Mouse (Mus musculus): Measurements from ENCODE around the gene Olfr503. TPM values are rescaled to one million over a fixed set of nuclear protein-coding genes. Genes with fewer than 3 reads are reported as not detected.
"Not testable (repeated sequence)": the region's sequence is repeated elsewhere in the genome, so short reads cannot be mapped to it uniquely, and the experiment has no call there.

Gene Olfr503
- polyA plus RNA-seq (2012; rRNA removed) (not detected in 2 replicates), polyA plus RNA-seq (2014; fragmentation: Nextera tagmentation; extraction: Ambion mirVana) (not detected in 2 replicates)

- not testable (repeated sequence) for H3K36me3 ChIP-seq (ENCODE audit: control insufficient read depth, insufficient read depth, low read length); ATAC-seq (ENCODE audit: low FRiP score, low read depth); H3K27me3 ChIP-seq (ENCODE audit: control insufficient read depth, insufficient read depth, low read length); H3K9me3 ChIP-seq (ENCODE audit: control insufficient read depth, low read length); H3K27ac ChIP-seq (replicated peaks; ENCODE audit: low read depth, low read length); H3K9ac ChIP-seq (ENCODE audit: low read depth, low read length, severe bottlenecking); H3K4me2 ChIP-seq (replicated peaks; ENCODE audit: low read depth, low read length, severe bottlenecking); H3K4me1 ChIP-seq (ENCODE audit: control insufficient read depth, insufficient read depth, low read length); DNase-seq (ENCODE audit: low spot score); H3K4me3 ChIP-seq (replicated peaks; ENCODE audit: low read length)
- 54% methylated on average over 1 of the region's 1 CpGs for WGBS
These were observed at the start of gene Olfr503 for GRCm38 (mm10) chr7:108544227-108544626. TSS of gene Olfr503 (plus strand) at chr7:108544527.

- WGBS: 79% methylated on average over 1 of the region's 1 CpGs
- TF ChIP-seq POLR2A (IDR thresholded peaks at IDR 0.05; ENCODE audit: borderline replicate concordance, extremely low read depth, insufficient read depth, insufficient read length): no peak
- no peaks in the 10 kb centered on the region for H3K27me3 ChIP-seq (ENCODE audit: control insufficient read depth, insufficient read depth, low read length)
These were observed 19.4 kb upstream of the Olfr503 start, which contains the start of gene Olfr502 for GRCm38 (mm10) chr7:108524965-108525364. TSS of gene Olfr502 (minus strand) at chr7:108525065.

GRCm38 (mm10) chr7:108542416-108542815 lies 1.9 kb upstream of the Olfr503 start:
- no peak overlapping the region for H3K4me2 ChIP-seq (replicated peaks; ENCODE audit: low read depth, low read length, severe bottlenecking)
- TF ChIP-seq POLR2A (IDR thresholded peaks at IDR 0.05; ENCODE audit: borderline replicate concordance, extremely low read depth, insufficient read depth, insufficient read length): no peak
- ATAC-seq (ENCODE audit: low FRiP score, low read depth) (no peak), DNase-seq (ENCODE audit: low spot score) (no peak)
- H3K36me3 ChIP-seq (ENCODE audit: control insufficient read depth, insufficient read depth, low read length): no peaks in the 10 kb centered on the region
- no peaks in the 10 kb centered on the region for H3K9me3 ChIP-seq (ENCODE audit: control insufficient read depth, low read length)
- no peak overlapping the region for H3K27ac ChIP-seq (replicated peaks; ENCODE audit: low read depth, low read length)
- no peaks in the 10 kb centered on the region for H3K4me1 ChIP-seq (ENCODE audit: control insufficient read depth, insufficient read depth, low read length)
- H3K9ac ChIP-seq (ENCODE audit: low read depth, low read length, severe bottlenecking): no peak overlapping the region
- WGBS: 88% methylated on average over 13 of the region's 13 CpGs
- H3K27me3 ChIP-seq (ENCODE audit: control insufficient read depth, insufficient read depth, low read length): no peaks in the 10 kb centered on the region
- H3K4me3 ChIP-seq (replicated peaks; ENCODE audit: low read length): no peak overlapping the region

More at GRCm38 (mm10) chr7:108524965-108525364, 19.4 kb upstream of the Olfr503 start, which contains the start of gene Olfr502:
- no peak for DNase-seq (ENCODE audit: low spot score)
- H3K4me2 ChIP-seq (replicated peaks; ENCODE audit: low read depth, low read length, severe bottlenecking): no peak within 1 kb of the TSS
- no peaks in the 10 kb centered on the region for H3K36me3 ChIP-seq (ENCODE audit: control insufficient read depth, insufficient read depth, low read length)
- no peaks in the 10 kb centered on the region for H3K4me1 ChIP-seq (ENCODE audit: control insufficient read depth, insufficient read depth, low read length)
- no peak within 1 kb of the TSS for H3K27ac ChIP-seq (replicated peaks; ENCODE audit: low read depth, low read length)
- ATAC-seq (ENCODE audit: low FRiP score, low read depth): no peak
- no peaks in the 10 kb centered on the region for H3K9me3 ChIP-seq (ENCODE audit: control insufficient read depth, low read length)
- H3K9ac ChIP-seq (ENCODE audit: low read depth, low read length, severe bottlenecking): no peak within 1 kb of the TSS
- H3K4me3 ChIP-seq (replicated peaks; ENCODE audit: low read length): no peak within 1 kb of the TSS

- H3K4me1 ChIP-seq (ENCODE audit: control insufficient read depth, insufficient read depth, low read length): no peaks in the 10 kb centered on the region
- H3K4me3 ChIP-seq (replicated peaks; ENCODE audit: low read length): no peak within 1 kb of the TSS
- no peaks in the 10 kb centered on the region for H3K36me3 ChIP-seq (ENCODE audit: control insufficient read depth, insufficient read depth, low read length)
- H3K9ac ChIP-seq (ENCODE audit: low read depth, low read length, severe bottlenecking): no peak within 1 kb of the TSS
- no peak for TF ChIP-seq POLR2A (IDR thresholded peaks at IDR 0.05; ENCODE audit: borderline replicate concordance, extremely low read depth, insufficient read depth, insufficient read length)
- no peaks in the 10 kb centered on the region for H3K27me3 ChIP-seq (ENCODE audit: control insufficient read depth, insufficient read depth, low read length)
- 82% methylated on average over 1 of the region's 1 CpGs for WGBS
- ATAC-seq (ENCODE audit: low FRiP score, low read depth) (no peak), DNase-seq (ENCODE audit: low spot score) (no peak)
- no peak within 1 kb of the TSS for H3K4me2 ChIP-seq (replicated peaks; ENCODE audit: low read depth, low read length, severe bottlenecking)
- H3K27ac ChIP-seq (replicated peaks; ENCODE audit: low read depth, low read length): no peak within 1 kb of the TSS
- no peaks in the 10 kb centered on the region for H3K9me3 ChIP-seq (ENCODE audit: control insufficient read depth, low read length)
These were observed 21.4 kb downstream of the Olfr503 start, which contains the start of gene Olfr504 for GRCm38 (mm10) chr7:108565693-108566092. TSS of gene Olfr504 (minus strand) at chr7:108565793.

GRCm38 (mm10) chr7:108589797-108590196 lies 45.5 kb downstream of the Olfr503 start:
- no peaks in the 10 kb centered on the region for H3K9me3 ChIP-seq (ENCODE audit: control insufficient read depth, low read length)
- H3K36me3 ChIP-seq (ENCODE audit: control insufficient read depth, insufficient read depth, low read length): no peaks in the 10 kb centered on the region
- ATAC-seq (ENCODE audit: low FRiP score, low read depth): no peak
- no peak overlapping the region for H3K27ac ChIP-seq (replicated peaks; ENCODE audit: low read depth, low read length)
- H3K4me2 ChIP-seq (replicated peaks; ENCODE audit: low read depth, low read length, severe bottlenecking): no peak overlapping the region
- TF ChIP-seq POLR2A (IDR thresholded peaks at IDR 0.05; ENCODE audit: borderline replicate concordance, extremely low read depth, insufficient read depth, insufficient read length): no peak
- no peaks in the 10 kb centered on the region for H3K4me1 ChIP-seq (ENCODE audit: control insufficient read depth, insufficient read depth, low read length)
- no peaks in the 10 kb centered on the region for H3K27me3 ChIP-seq (ENCODE audit: control insufficient read depth, insufficient read depth, low read length)
- H3K4me3 ChIP-seq (replicated peaks; ENCODE audit: low read length): no peak overlapping the region
- WGBS: 78% methylated on average over 1 of the region's 1 CpGs
- no peak for DNase-seq (ENCODE audit: low spot score)
- H3K9ac ChIP-seq (ENCODE audit: low read depth, low read length, severe bottlenecking): no peak overlapping the region

Other genes with a start within 250 kb of the Olfr503 start
- gene Olfr491, start 231.1 kb upstream of the Olfr503 start, polyA plus RNA-seq (2012; rRNA removed): not detected in 2 replicates
- not detected in 2 replicates for gene Olfr491, start 231.1 kb upstream of the Olfr503 start, polyA plus RNA-seq (2014; fragmentation: Nextera tagmentation; extraction: Ambion mirVana)
- 0.37 and 0.48 TPM in 2 replicates for gene Olfr492, start 220.9 kb upstream of the Olfr503 start, polyA plus RNA-seq (2012; rRNA removed)
- gene Olfr492, start 220.9 kb upstream of the Olfr503 start, polyA plus RNA-seq (2014; fragmentation: Nextera tagmentation; extraction: Ambion mirVana): 0.47 and 0.65 TPM in 2 replicates
- gene Olfr493, start 197.5 kb upstream of the Olfr503 start, polyA plus RNA-seq (2012; rRNA removed): not detected in 2 replicates
- gene Olfr493, start 197.5 kb upstream of the Olfr503 start, polyA plus RNA-seq (2014; fragmentation: Nextera tagmentation; extraction: Ambion mirVana): not detected in 2 replicates
- not detected in 2 replicates for gene Olfr494, start 179.2 kb upstream of the Olfr503 start, polyA plus RNA-seq (2012; rRNA removed)
- not detected in 2 replicates for gene Olfr494, start 179.2 kb upstream of the Olfr503 start, polyA plus RNA-seq (2014; fragmentation: Nextera tagmentation; extraction: Ambion mirVana)
- gene Olfr495, start 151.4 kb upstream of the Olfr503 start, polyA plus RNA-seq (2012; rRNA removed): not detected in 2 replicates
- not detected in 2 replicates for gene Olfr495, start 151.4 kb upstream of the Olfr503 start, polyA plus RNA-seq (2014; fragmentation: Nextera tagmentation; extraction: Ambion mirVana)
- gene Olfr497, start 124.1 kb upstream of the Olfr503 start, polyA plus RNA-seq (2012; rRNA removed): not detected in 2 replicates
- gene Olfr497, start 124.1 kb upstream of the Olfr503 start, polyA plus RNA-seq (2014; fragmentation: Nextera tagmentation; extraction: Ambion mirVana): not detected in 2 replicates
- not detected in 2 replicates for gene Olfr498, start 79.2 kb upstream of the Olfr503 start, polyA plus RNA-seq (2012; rRNA removed)
- not detected in 2 replicates for gene Olfr498, start 79.2 kb upstream of the Olfr503 start, polyA plus RNA-seq (2014; fragmentation: Nextera tagmentation; extraction: Ambion mirVana)
- not detected in 2 replicates for gene Olfr502, start 19.5 kb upstream of the Olfr503 start, polyA plus RNA-seq (2012; rRNA removed)
- not detected in 2 replicates for gene Olfr502, start 19.5 kb upstream of the Olfr503 start, polyA plus RNA-seq (2014; fragmentation: Nextera tagmentation; extraction: Ambion mirVana)
- gene Olfr504, start 21.3 kb downstream of the Olfr503 start, polyA plus RNA-seq (2012; rRNA removed): not detected in 2 replicates
- not detected in 2 replicates for gene Olfr504, start 21.3 kb downstream of the Olfr503 start, polyA plus RNA-seq (2014; fragmentation: Nextera tagmentation; extraction: Ambion mirVana)
- not detected in 2 replicates for gene Olfr506, start 66.3 kb downstream of the Olfr503 start, polyA plus RNA-seq (2012; rRNA removed)
- gene Olfr506, start 66.3 kb downstream of the Olfr503 start, polyA plus RNA-seq (2014; fragmentation: Nextera tagmentation; extraction: Ambion mirVana): not detected in 2 replicates
- gene Olfr507, start 77.3 kb downstream of the Olfr503 start, polyA plus RNA-seq (2012; rRNA removed): not detected in 2 replicates
- not detected in 2 replicates for gene Olfr507, start 77.3 kb downstream of the Olfr503 start, polyA plus RNA-seq (2014; fragmentation: Nextera tagmentation; extraction: Ambion mirVana)
- not detected in 2 replicates for gene Olfr508, start 85.5 kb downstream of the Olfr503 start, polyA plus RNA-seq (2012; rRNA removed)
- gene Olfr508, start 85.5 kb downstream of the Olfr503 start, polyA plus RNA-seq (2014; fragmentation: Nextera tagmentation; extraction: Ambion mirVana): not detected in 2 replicates
- not detected in 2 replicates for gene Olfr509, start 107.4 kb downstream of the Olfr503 start, polyA plus RNA-seq (2012; rRNA removed)
- not detected in 2 replicates for gene Olfr509, start 107.4 kb downstream of the Olfr503 start, polyA plus RNA-seq (2014; fragmentation: Nextera tagmentation; extraction: Ambion mirVana)
- not detected in 2 replicates for gene Olfr510, start 121.9 kb downstream of the Olfr503 start, polyA plus RNA-seq (2012; rRNA removed)
- gene Olfr510, start 121.9 kb downstream of the Olfr503 start, polyA plus RNA-seq (2014; fragmentation: Nextera tagmentation; extraction: Ambion mirVana): not detected in 2 replicates
- not detected in 2 replicates for gene Olfr512, start 168.8 kb downstream of the Olfr503 start, polyA plus RNA-seq (2012; rRNA removed)
- gene Olfr512, start 168.8 kb downstream of the Olfr503 start, polyA plus RNA-seq (2014; fragmentation: Nextera tagmentation; extraction: Ambion mirVana): not detected in 2 replicates
- not detected in 2 replicates for gene Olfr513, start 206.4 kb downstream of the Olfr503 start, polyA plus RNA-seq (2012; rRNA removed)
- not detected in 2 replicates for gene Olfr513, start 206.4 kb downstream of the Olfr503 start, polyA plus RNA-seq (2014; fragmentation: Nextera tagmentation; extraction: Ambion mirVana)